Mouse (Mus musculus) small intestine, adult 10 weeks (tissue): Measurements from ENCODE around the gene Gm7233. TPM values are rescaled to one million over a fixed set of nuclear protein-coding genes. Genes with fewer than 3 reads are reported as not detected.

Experiments
- polyA plus RNA-seq: library from polyadenylated mRNA; stranded (reverse); fragments of 350-450 nt; fragmentation: Illumina TruSeq; extraction: RNeasy Lipid Tissue Mini Kit (QIAGEN cat#74804); gene quantifications from one replicate; pipeline ENCODE4 v1.2.3, GENCODE M21; 2014; ENCODE audit warnings: low replicate concordance

Gm7233 gene
- polyA plus RNA-seq = not detected

GRCm38 (mm10) chr14:43179567-43179966 is at the start of gene Gm7233:
Gene Gm7233 (plus strand): TSS chr14:43179867.

GRCm38 (mm10) chr14:43235204-43235603 is 55.5 kb downstream of the Gm7233 start, which contains the start of gene Gm8122:
Gene Gm8122 (minus strand): TSS chr14:43235304.

Other genes with a start within 250 kb of the Gm7233 start
- gene Gm8082, start 186.2 kb upstream of the Gm7233 start, polyA plus RNA-seq = not detected
- not detected for gene Gm10376, start 164.2 kb upstream of the Gm7233 start, polyA plus RNA-seq
- not detected for gene Gm8094, start 103.2 kb upstream of the Gm7233 start, polyA plus RNA-seq
- gene Gm8104, start 79.3 kb upstream of the Gm7233 start, polyA plus RNA-seq = not detected
- gene Gm8122, start 55.4 kb downstream of the Gm7233 start, polyA plus RNA-seq = not detected
- gene Gm8126, start 78.8 kb downstream of the Gm7233 start, polyA plus RNA-seq = not detected
- not detected for gene Gm9732, start 95.2 kb downstream of the Gm7233 start, polyA plus RNA-seq
- gene Gm8127, start 114.0 kb downstream of the Gm7233 start, polyA plus RNA-seq = not detected
- gene 1700001F09Rik, start 167.9 kb downstream of the Gm7233 start, polyA plus RNA-seq = not detected
- gene Gm8138, start 236.5 kb downstream of the Gm7233 start, polyA plus RNA-seq = not detected